Mouse (Mus musculus) limb, embryonic 14.5 days (tissue): ENCODE results near the gene Bckdhb. TPM values are rescaled to one million over a fixed set of nuclear protein-coding genes. Genes with fewer than 3 reads are reported as not detected.

ENCODE experiments used
- ATAC-seq: fragments of 200-750 bp; cut with Nextera tagmentation; 2 replicates; pipeline ENCODE4 v1.8.0; 2017; ENCODE audit warnings: low read depth, moderate number of reproducible peaks, moderate TSS enrichment; ENCODE audit not compliant: low FRiP score
- DNase-seq: peaks from one replicate; pipeline ENCODE4 v3.0.0-alpha.2; 2015; ENCODE audit warnings: low spot score
- H3K27ac ChIP-seq: fragments of 300-500 bp; sonication (generic); replicated peaks from 2 replicates; pipeline ENCODE4 v1.5.1; 2014; ENCODE audit warnings: low read depth, mild to moderate bottlenecking, low read length, moderate library complexity, mixed read lengths
- H3K27me3 ChIP-seq: fragments of 300-500 bp; sonication (generic); 2 replicates; pipeline ENCODE4 v1.6.1; 2014; ENCODE audit warnings: low read length, mixed read lengths; ENCODE audit not compliant: control insufficient read depth, insufficient read depth
- H3K36me3 ChIP-seq: fragments of 300-500 bp; sonication (generic); 2 replicates; pipeline ENCODE4 v1.6.1; 2014; ENCODE audit warnings: mild to moderate bottlenecking, low read length, moderate library complexity, mixed read lengths; ENCODE audit not compliant: control insufficient read depth, insufficient read depth
- H3K4me1 ChIP-seq: fragments of 300-500 bp; sonication (generic); 2 replicates; pipeline ENCODE4 v1.6.1; 2014; ENCODE audit warnings: antibody characterized with exemption, low read length, mixed read lengths; ENCODE audit not compliant: control insufficient read depth, insufficient read depth
- H3K4me2 ChIP-seq: fragments of 300-500 bp; sonication (generic); replicated peaks from 2 replicates; pipeline ENCODE4 v1.6.1; 2014; ENCODE audit warnings: low read depth, mild to moderate bottlenecking, low read length, moderate library complexity; ENCODE audit not compliant: severe bottlenecking
- H3K4me3 ChIP-seq: fragments of 300-500 bp; sonication (generic); replicated peaks from 2 replicates; pipeline ENCODE4 v1.5.1; 2014; ENCODE audit warnings: low read length
- H3K9ac ChIP-seq: fragments of 300-500 bp; sonication (generic); 2 replicates; pipeline ENCODE4 v1.6.1; 2014; ENCODE audit warnings: mild to moderate bottlenecking, low read depth, low read length, moderate library complexity; ENCODE audit not compliant: severe bottlenecking
- H3K9me3 ChIP-seq: fragments of 300-500 bp; sonication (generic); 2 replicates; pipeline ENCODE4 v1.6.1; 2016; ENCODE audit warnings: low read length; ENCODE audit not compliant: control insufficient read depth
- POLR2A ChIP-seq: fragments of 200-500 bp; IDR thresholded peaks from 2 replicates; pipeline ENCODE4 v1.8.0; 2012; ENCODE audit warnings: inconsistent platforms, mild to moderate bottlenecking, moderate library complexity, borderline replicate concordance; ENCODE audit not compliant: insufficient read depth, insufficient read length; ENCODE audit errors: extremely low read depth
- WGBS: fragments of 180-500 bp; shearing (Covaris S2); extraction: QIAGEN DNeasy Blood & Tissue Kit; methylation state at CpG from one replicate; pipeline ENCODE4 v1.1.7; 2014; 5-methylcytosine and 5-hydroxymethylcytosine counted together
- polyA plus RNA-seq, 2 experiments: library from polyadenylated mRNA; depleted of rRNA in 1 of 2; stranded (reverse) in 1 of 2; unstranded in 1 of 2; fragments of >200 nt; fragmentation: Nextera tagmentation in 1 of 2; extraction: Ambion mirVana in 1 of 2; gene quantifications; 2 replicates each; pipeline versions ENCODE4 v1.2.1 to v1.2.3; 2012 to 2014

Bckdhb gene
- polyA plus RNA-seq, 2 experiments = 47.4 to 51.1 TPM

DNA sequence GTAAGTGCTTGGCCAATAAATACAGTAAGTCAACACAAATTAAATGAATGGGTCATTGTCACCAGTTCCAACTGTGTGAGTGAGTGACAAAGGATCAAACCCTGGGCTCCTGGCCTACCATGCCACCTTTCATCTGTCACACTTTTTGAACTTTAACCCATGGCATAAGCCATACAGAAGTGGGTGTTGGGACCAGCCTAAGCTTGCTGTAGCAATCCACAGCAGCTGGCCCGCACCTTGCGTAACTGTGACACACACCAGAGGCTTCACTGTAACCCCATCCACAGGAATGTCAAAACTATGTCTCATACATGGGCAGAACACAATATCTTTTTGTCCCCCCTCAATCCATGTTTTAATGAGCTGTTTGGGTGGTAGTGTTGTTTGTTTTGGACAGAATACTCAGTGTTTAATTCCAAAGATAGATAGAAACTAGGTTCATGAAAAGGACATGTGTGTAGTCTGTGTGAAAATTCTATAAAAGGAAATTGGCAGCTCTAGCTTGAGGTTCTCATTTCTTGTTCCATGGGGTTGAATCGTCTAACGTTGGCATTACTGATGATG is 31.1 kb upstream of the Bckdhb start:
- DNase-seq (no peak), ATAC-seq (no peak; the same call in 1 of the 2 replicates)
- WGBS = 65% methylated on average over 4 of the region's 4 CpGs

DNA sequence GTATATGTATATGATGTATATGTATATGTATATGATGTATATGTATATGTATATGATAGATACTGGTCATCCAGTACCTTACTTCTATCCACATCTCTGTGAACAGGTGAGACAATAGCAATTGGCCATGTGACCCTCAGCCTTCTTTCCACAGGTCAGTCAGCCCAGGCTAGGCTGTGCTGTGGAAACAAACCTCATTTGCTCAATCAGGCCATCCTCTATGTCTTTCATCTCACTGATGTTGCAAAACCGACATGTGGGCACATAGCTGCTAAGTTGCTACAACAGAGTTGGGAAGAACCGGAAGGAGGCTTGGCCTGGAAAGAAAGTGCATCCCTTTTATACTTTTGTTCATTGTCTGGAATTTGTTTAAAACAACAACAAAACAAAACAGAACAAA is 22.9 kb upstream of the Bckdhb start:
- no peaks in the 10 kb centered on the region for H3K9me3 ChIP-seq
- DNase-seq (no peak), ATAC-seq (no peak)
- H3K36me3 ChIP-seq = no peaks in the 10 kb centered on the region
- no peaks in the 10 kb centered on the region for H3K4me1 ChIP-seq
- 77% methylated on average over 2 of the region's 2 CpGs for WGBS
- no peak for TF ChIP-seq POLR2A
- H3K27ac ChIP-seq = no peak overlapping the region
- H3K9ac ChIP-seq = no peak overlapping the region
- H3K4me3 ChIP-seq = no peak overlapping the region
- no peak overlapping the region for H3K4me2 ChIP-seq
- H3K27me3 ChIP-seq = no peaks in the 10 kb centered on the region

More for the DNA sequence above, 31.1 kb upstream of the Bckdhb start:
- Histone ChIP-seq H3K4me3 (no peak overlapping the region), H3K36me3 (no peaks in the 10 kb centered on the region), H3K27me3 (no peaks in the 10 kb centered on the region), H3K4me2 (no peak overlapping the region), H3K27ac (no peak overlapping the region), H3K4me1 (no peaks in the 10 kb centered on the region), H3K9ac (no peak overlapping the region), H3K9me3 (no peaks in the 10 kb centered on the region)
- no peak for TF ChIP-seq POLR2A

DNA sequence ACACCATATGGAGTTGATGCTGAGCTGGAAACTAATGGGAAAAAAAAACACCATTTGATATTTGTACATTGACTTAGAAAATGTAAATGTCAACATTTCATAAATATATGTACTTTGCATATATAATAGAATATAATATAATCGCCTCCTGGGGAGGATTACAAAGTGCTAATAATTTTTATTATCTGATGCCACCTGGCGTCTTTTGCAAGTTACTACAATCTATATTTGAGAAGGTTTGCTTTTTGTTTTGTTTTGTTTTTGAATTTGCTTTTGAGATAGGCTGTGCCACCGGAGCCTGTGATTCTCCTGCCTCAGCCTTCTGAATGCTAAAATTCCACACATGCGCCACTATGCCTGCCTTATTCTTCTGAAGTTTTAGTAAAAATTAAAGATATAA is 19.1 kb upstream of the Bckdhb start:
- H3K9ac ChIP-seq = no peak overlapping the region
- DNase-seq = no peak
- H3K4me1 ChIP-seq = no peaks in the 10 kb centered on the region

DNA sequence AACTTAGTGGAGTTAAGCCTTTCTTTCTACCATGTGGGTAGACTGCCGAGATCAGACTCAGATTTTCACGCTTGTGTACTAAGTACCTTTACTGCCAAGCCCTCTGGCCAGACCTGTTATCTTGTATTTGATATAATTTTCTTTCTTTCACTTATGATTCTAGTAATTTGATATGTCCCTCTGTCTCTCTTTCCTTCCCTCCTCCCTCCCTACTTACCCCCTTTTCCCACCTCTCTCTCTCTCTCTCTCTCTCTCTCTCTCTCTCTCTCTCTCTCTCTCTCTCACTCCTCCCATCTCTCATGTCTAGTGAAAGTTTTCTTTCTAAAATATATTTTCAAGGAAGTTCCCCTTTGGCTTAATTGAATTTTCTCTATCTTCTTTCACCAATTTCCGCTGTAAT is 17.9 kb upstream of the Bckdhb start:
- H3K4me1 ChIP-seq = no peaks in the 10 kb centered on the region
- TF ChIP-seq POLR2A = no peak
- H3K27me3 ChIP-seq = no peaks in the 10 kb centered on the region
- no peak overlapping the region for H3K27ac ChIP-seq
- H3K4me2 ChIP-seq = no peak overlapping the region
- no peak overlapping the region for H3K9ac ChIP-seq
- H3K36me3 ChIP-seq = no peaks in the 10 kb centered on the region
- ATAC-seq (no peak), DNase-seq (no peak)
- no peak overlapping the region for H3K4me3 ChIP-seq
- no peaks in the 10 kb centered on the region for H3K9me3 ChIP-seq
- WGBS = 74% methylated on average over 3 of the region's 3 CpGs

More for the DNA sequence above, 19.1 kb upstream of the Bckdhb start:
- Histone ChIP-seq H3K4me3 (no peak overlapping the region), H3K4me2 (no peak overlapping the region), H3K27me3 (no peaks in the 10 kb centered on the region), H3K36me3 (no peaks in the 10 kb centered on the region), H3K9me3 (no peaks in the 10 kb centered on the region), H3K27ac (no peak overlapping the region)
- ATAC-seq = no peak
- TF ChIP-seq POLR2A = no peak
- WGBS = 69% methylated on average over 4 of the region's 4 CpGs

DNA sequence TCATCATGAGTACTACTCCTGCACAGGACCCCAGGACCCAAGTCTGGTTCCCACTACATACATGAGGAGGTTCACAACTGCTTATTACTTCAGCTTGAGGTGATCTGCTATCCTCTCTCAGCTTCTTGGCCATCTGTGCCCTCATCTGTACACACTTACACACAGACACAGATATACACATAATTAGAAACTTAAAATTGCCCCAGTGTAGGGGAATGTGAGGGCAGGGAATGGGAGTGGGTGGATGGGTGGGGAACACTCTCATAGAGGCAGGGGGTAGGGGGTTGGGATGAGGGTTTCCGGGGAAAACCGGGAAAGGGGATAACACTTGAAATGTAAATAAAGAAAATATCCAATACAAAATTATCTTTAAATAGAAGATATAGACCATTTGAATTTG is 15.1 kb upstream of the Bckdhb start:
- H3K27ac ChIP-seq = no peak overlapping the region
- H3K9ac ChIP-seq = no peak overlapping the region
- no peak overlapping the region for H3K4me2 ChIP-seq
- ATAC-seq (no peak), DNase-seq (no peak)
- H3K36me3 ChIP-seq = no peaks in the 10 kb centered on the region
- WGBS = 88% methylated on average over 2 of the region's 2 CpGs
- H3K27me3 ChIP-seq = no peaks in the 10 kb centered on the region
- no peak overlapping the region for H3K4me3 ChIP-seq
- H3K4me1 ChIP-seq = no peaks in the 10 kb centered on the region
- no peak for TF ChIP-seq POLR2A
- no peaks in the 10 kb centered on the region for H3K9me3 ChIP-seq

DNA sequence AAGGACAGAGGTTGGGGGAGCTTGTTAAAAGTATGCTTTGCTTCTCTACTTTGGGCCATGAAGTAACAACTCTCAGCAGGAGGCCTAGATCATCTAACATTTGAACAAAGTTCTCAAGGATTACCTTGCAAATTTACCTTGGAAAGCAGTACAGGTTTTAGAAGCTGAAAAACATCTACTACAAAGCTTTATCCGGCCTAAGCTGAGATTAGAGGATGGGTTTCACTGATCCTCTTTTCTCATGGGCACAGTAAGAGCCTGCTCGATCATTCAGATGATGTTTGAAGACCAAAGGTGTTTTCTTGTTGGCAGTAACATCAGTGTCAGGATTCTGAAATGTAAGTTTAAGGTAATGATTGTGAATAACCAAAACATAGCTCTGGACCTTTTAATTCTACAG is 14.0 kb upstream of the Bckdhb start:
- 90% methylated on average over 2 of the region's 2 CpGs for WGBS
- no peaks in the 10 kb centered on the region for H3K4me1 ChIP-seq
- TF ChIP-seq POLR2A = no peak
- no peaks in the 10 kb centered on the region for H3K27me3 ChIP-seq
- H3K9me3 ChIP-seq = no peaks in the 10 kb centered on the region
- H3K4me3 ChIP-seq = no peak overlapping the region
- H3K4me2 ChIP-seq = no peak overlapping the region
- no peak overlapping the region for H3K27ac ChIP-seq
- DNase-seq = no peak
- no peak overlapping the region for H3K9ac ChIP-seq
- no peaks in the 10 kb centered on the region for H3K36me3 ChIP-seq
- no peak for ATAC-seq
